Mouse (Mus musculus) thymus, postnatal 25 days (tissue): ENCODE data around the gene Mroh7.
"Not testable (repeated sequence)": the region's sequence is repeated elsewhere in the genome, so short reads cannot be mapped to it uniquely, and the experiment has no call there.

Experiments
- DNase-seq: peaks from one replicate; pipeline ENCODE4 v3.0.0; 2022

Gene Mroh7

GRCm38 (mm10) chr4:106730814-106731213 is at the start of gene Mroh7:
Gene Mroh7 (minus strand): TSS chr4:106730925.
- no peak for DNase-seq

- no peak for DNase-seq
Measured at GRCm38 (mm10) chr4:106780045-106780444, 49.3 kb upstream of the Mroh7 start.

GRCm38 (mm10) chr4:106778116-106778788 is 47.5 kb upstream of the Mroh7 start:
- no peak for DNase-seq

GRCm38 (mm10) chr4:106776998-106777397 is 46.3 kb upstream of the Mroh7 start:
- DNase-seq: no peak

GRCm38 (mm10) chr4:106775767-106776166 is 45.0 kb upstream of the Mroh7 start:
- DNase-seq: not testable (repeated sequence)

GRCm38 (mm10) chr4:106772558-106772957 is 41.8 kb upstream of the Mroh7 start:
- no peak for DNase-seq

GRCm38 (mm10) chr4:106769306-106769705 is 38.6 kb upstream of the Mroh7 start:
- no peak for DNase-seq

- no peak for DNase-seq
Measured at GRCm38 (mm10) chr4:106764166-106764565, 33.4 kb upstream of the Mroh7 start.

GRCm38 (mm10) chr4:106751726-106752125 is 21.0 kb upstream of the Mroh7 start:
- no peak for DNase-seq

GRCm38 (mm10) chr4:106749699-106750098 is 19.0 kb upstream of the Mroh7 start:
- DNase-seq: peak; percentile 47

GRCm38 (mm10) chr4:106747001-106747580 is 16.4 kb upstream of the Mroh7 start:
- DNase-seq: no peak

- DNase-seq: no peak
Measured at GRCm38 (mm10) chr4:106745862-106746261, 15.1 kb upstream of the Mroh7 start.

- DNase-seq: no peak
Measured at GRCm38 (mm10) chr4:106737904-106738303, 7.2 kb upstream of the Mroh7 start.

GRCm38 (mm10) chr4:106736884-106737283 is 6.2 kb upstream of the Mroh7 start:
- not testable (repeated sequence) for DNase-seq

- DNase-seq: no peak
Measured at GRCm38 (mm10) chr4:106733636-106734035, 2.9 kb upstream of the Mroh7 start, which contains the start of gene Fam151a. Gene Fam151a (plus strand): TSS chr4:106733889.

GRCm38 (mm10) chr4:106720631-106721030 is 10.1 kb downstream of the Mroh7 start:
- DNase-seq: no peak

- no peak for DNase-seq
Measured at GRCm38 (mm10) chr4:106713622-106714021, 17.1 kb downstream of the Mroh7 start.

GRCm38 (mm10) chr4:106708408-106708807 is 22.3 kb downstream of the Mroh7 start:
- DNase-seq: peak; percentile 74

GRCm38 (mm10) chr4:106707957-106708356 is 22.8 kb downstream of the Mroh7 start:
- DNase-seq: no peak

- no peak for DNase-seq
Measured at GRCm38 (mm10) chr4:106705096-106705665, 25.5 kb downstream of the Mroh7 start.

- DNase-seq: no peak
Measured at GRCm38 (mm10) chr4:106704416-106704815, 26.3 kb downstream of the Mroh7 start.

GRCm38 (mm10) chr4:106703956-106704355 is 26.8 kb downstream of the Mroh7 start:
- DNase-seq: no peak

- DNase-seq: no peak
Measured at GRCm38 (mm10) chr4:106700798-106701197, 29.9 kb downstream of the Mroh7 start.

- peak; percentile 31 for DNase-seq
Measured at GRCm38 (mm10) chr4:106699989-106700388, 30.7 kb downstream of the Mroh7 start.
